Mouse (Mus musculus): ENCODE results near the gene Nts.
A peak's percentile ranks its signal among the peaks of the same experiment; 100 is the strongest.
"Not testable (repeated sequence)": the region's sequence is repeated elsewhere in the genome, so short reads cannot be mapped to it uniquely, and the experiment has no call there.

Nts gene

GRCm38 (mm10) chr10:102490386-102490785, at the start of gene Nts:
Gene Nts, minus strand, starts transcription at chr10:102490486.
- DNase-seq (ENCODE audit: low spot score): no peak

DNA sequence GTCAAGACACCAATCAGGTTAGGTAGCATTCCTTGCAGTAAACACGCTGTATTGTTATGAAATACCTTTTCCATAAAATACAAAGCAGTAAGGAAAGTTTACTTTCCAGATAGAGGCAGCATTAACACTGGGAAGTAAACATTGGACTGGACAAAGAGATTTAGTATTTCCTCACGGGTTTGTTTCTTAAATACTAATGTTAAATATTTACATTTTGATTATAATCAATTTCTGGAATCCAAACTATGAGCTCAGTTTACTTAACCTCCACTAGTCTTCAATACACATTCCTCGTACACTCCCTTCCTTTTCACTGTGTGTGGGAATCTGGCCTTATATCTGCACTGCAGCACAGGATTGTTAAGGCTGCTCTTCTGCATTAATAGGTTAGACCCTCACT, 37.6 kb upstream of the Nts start:
- DNase-seq (ENCODE audit: low spot score): no peak

DNA sequence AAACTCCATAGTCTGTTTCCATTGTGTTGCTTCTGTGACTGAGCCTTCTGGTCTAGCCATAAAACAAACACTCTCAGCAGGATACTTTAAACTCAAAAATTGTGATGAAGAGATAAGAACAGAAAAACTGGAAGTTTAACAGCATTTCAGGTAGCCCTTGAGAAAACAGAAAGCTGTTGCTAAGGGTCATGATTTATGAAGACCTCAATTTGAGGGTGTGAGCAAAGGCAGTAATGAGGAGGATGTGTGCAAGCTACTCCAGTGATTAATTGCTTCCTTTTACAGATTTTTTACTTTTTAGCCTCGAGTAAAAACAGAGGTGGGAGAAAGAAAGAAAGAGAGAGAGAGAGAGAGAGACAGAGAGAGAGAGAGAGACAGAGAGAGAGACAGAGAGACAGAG, 23.9 kb upstream of the Nts start:
- no peak for DNase-seq (ENCODE audit: low spot score)

DNA sequence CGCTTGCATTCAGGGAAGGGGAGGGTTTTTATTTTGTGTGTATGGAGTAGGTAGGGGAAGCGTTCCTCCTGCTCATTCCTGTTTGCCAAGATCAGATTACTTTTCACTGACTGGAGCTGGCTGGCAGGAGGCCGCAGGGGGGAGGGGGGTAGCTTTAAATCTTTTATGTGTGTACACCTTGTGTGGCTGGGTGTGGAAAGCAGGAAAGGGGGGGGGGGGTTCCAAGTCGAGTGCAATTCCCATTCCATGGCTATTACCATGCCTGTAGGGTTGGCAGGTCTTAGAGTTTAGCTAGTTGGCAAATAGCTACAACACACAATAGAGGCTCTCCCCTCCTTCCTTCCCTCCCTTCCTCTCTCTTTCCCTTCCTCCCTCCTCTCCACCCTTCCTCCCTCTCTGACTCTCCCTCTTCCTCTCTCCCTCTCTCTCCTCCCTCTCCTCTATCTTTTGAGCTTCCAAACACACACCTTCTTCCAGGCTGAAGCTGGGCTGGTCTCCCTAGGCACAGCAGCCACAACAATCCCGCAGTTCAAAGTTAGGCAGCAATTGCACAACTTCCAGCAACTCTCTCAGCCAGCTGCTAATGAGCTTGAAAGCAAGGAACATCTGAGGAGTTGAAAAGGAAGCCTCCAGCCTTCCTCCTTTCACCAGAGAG, 21.6 kb upstream of the Nts start, which contains the start of gene Rassf9:
Gene Rassf9 (plus strand): TSS at position 416 of the 655 bp plus-strand sequence.
- DNase-seq (ENCODE audit: low spot score): peak; percentile 17

GRCm38 (mm10) chr10:102511461-102511806, 21.1 kb upstream of the Nts start:
- DNase-seq (ENCODE audit: low spot score): no peak

GRCm38 (mm10) chr10:102507386-102507785, 17.1 kb upstream of the Nts start:
- no peak for DNase-seq (ENCODE audit: low spot score)

GRCm38 (mm10) chr10:102498754-102499153, 8.5 kb upstream of the Nts start:
- DNase-seq (ENCODE audit: low spot score): no peak

DNA sequence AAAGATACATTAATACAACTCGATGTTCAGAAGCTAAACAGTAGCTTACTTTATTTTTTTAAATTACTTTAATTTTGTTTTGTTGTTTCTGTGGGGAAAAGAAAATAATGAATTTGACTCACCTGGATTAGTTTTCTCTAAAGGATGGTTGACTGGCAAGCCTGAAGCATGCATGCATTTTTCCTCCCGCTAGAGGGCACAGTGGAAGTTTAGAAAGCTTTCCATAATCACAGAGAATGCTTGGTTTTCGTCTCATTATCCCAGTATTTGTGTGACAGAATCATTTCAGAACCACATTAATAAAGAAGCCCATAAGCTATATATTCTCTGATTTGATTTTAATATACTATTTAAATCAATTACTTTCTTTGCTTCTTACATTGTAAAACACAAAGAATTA, 1.5 kb upstream of the Nts start:
- no peak for DNase-seq (ENCODE audit: low spot score)

DNA sequence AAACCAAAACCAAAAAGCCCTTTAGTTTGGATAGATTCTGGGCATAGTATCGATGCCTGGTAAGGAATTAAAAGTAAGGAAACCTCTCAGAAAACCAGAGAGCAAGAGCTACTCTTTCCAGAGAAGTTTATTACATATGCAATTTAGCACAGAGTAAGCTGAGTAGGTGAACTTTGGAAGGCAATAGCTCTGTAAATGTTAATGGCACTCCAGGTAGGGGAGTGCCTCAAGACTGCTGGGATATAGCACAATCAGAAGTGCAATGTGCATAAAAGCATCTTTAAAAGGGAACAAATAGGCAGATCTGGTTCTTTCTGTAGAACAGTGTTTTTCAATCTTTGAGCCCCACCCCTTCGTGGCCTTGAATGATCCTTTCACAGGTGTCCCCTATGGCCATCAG, 20.9 kb downstream of the Nts start:
- DNase-seq (ENCODE audit: low spot score): no peak

- no peak for DNase-seq (ENCODE audit: low spot score)
Observed at GRCm38 (mm10) chr10:102451756-102452155, 38.5 kb downstream of the Nts start.

DNA sequence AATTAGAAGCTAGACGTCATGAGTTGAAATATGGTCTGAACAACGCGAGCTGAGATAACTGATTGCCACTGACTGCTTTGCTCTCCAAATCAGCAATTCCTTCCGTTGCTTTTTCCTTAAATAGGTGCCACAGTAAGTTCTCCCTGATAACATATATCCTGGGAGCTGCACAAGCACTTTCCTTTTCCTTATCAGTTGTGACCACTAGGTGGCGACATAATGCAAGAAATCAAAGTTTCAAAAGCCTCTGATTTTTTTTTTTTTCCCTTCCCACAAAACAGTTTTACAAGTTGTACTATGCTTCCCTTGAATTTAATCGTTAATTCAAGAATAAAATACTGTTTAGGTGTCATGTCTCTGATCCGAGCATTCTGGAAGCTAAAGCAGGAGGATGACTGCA, 40.8 kb downstream of the Nts start:
- no peak for DNase-seq (ENCODE audit: low spot score)

GRCm38 (mm10) chr10:102444912-102445556, 45.3 kb downstream of the Nts start:
- no peak for DNase-seq (ENCODE audit: low spot score)

- not testable (repeated sequence) for DNase-seq (ENCODE audit: low spot score)
Observed at GRCm38 (mm10) chr10:102435467-102435866, 54.8 kb downstream of the Nts start.

- DNase-seq (ENCODE audit: low spot score): not testable (repeated sequence)
Observed at GRCm38 (mm10) chr10:102435048-102435447, 55.2 kb downstream of the Nts start.
